Mouse (Mus musculus): Measurements from ENCODE around the gene Lrrd1. TPM values are rescaled to one million over a fixed set of nuclear protein-coding genes. Genes with fewer than 3 reads are reported as not detected.

Gene Lrrd1
- total RNA-seq, 2 experiments from 2014 or later: not detected

Other genes with a start within 250 kb of the Lrrd1 start
- gene Pex1, start 249.1 kb upstream of the Lrrd1 start, total RNA-seq (2021): 10 to 100 TPM; 19.3 to 32.2 TPM
- gene Rbm48, start 248.6 kb upstream of the Lrrd1 start, total RNA-seq (2021): 10 to 100 TPM in 1 of 2 experiments, 1 to 10 TPM in 1; 7.6 to 10.8 TPM
- not detected for gene Tmbim7, start 194.0 kb upstream of the Lrrd1 start, total RNA-seq (2021)
- 100 to 1,000 TPM; 154 to 167 TPM for gene Gatad1, start 188.0 kb upstream of the Lrrd1 start, total RNA-seq (2021)
- 10 to 100 TPM; 53.7 to 84.6 TPM for gene Ankib1, start 42.2 kb upstream of the Lrrd1 start, total RNA-seq (2021)
- gene Krit1, start 42.0 kb upstream of the Lrrd1 start, total RNA-seq (2021): 10 to 100 TPM; 43.7 to 52.4 TPM
- 1 to 10 TPM; 7.8 to 8.2 TPM for gene Mterf1a, start 48.8 kb downstream of the Lrrd1 start, total RNA-seq (2021)
- 10 to 100 TPM; 36.9 to 63.6 TPM for gene Akap9, start 82.9 kb downstream of the Lrrd1 start, total RNA-seq (2021)